Mouse (Mus musculus): Measurements from ENCODE around the gene Tnfsf13.
A peak's percentile ranks its signal among the peaks of the same experiment; 100 is the strongest.
"Not testable (repeated sequence)": the region's sequence is repeated elsewhere in the genome, so short reads cannot be mapped to it uniquely, and the experiment has no call there.

Gene Tnfsf13

DNA sequence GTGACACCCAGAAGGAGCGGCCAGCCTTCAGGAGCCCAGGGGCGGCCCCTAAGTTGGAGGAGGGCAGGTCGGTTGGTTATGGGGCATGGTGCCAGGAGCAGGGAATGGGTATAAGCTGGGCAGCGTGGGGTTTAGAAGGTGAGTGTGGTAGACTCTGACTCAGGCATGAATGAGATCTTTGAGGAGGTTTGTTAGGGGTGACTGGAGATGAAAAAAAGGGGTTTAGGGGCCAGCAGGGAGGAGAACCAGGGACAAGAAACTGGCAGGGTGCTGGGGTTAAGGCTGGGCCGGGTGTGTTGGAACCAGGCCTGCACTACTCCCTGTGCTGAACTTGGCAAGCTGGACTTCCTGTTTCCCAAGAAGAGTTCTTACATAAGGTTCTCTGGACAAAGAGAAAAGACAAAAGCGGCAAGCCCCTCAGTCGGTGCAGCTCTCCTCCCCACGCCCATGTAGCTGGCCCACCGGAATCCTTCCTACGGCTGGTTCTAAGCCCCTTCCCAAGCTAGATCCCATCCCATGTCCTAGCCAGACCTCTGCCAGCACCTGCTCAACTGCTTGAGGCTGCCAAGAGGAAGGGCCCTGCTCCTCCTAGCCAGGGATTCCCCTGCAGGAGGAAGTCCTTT lies at the start of gene Tnfsf13:
Gene Tnfsf13, minus strand, starts transcription at position 259 of the 623 bp plus-strand sequence.
- DNase-seq, result peak; percentile 82 to 89

DNA sequence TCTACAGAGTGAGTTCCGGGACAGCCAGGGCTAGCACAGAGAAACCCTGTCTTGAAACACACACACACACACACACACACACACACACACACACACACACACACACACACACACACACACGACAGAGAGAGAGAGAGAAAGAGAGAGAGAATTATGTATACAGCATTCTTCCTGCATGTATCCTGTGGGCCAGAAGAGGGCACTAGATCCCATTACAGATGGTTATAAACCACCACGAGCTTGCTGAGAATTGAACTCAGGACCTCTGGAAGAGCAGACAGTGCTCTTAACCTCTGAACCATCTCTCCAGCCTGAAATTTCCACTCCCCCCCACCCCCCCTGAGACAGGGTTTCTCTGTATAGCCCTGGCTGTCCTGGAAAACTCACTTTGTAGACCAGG lies 45.8 kb upstream of the Tnfsf13 start:
- not testable (repeated sequence) for DNase-seq

DNA sequence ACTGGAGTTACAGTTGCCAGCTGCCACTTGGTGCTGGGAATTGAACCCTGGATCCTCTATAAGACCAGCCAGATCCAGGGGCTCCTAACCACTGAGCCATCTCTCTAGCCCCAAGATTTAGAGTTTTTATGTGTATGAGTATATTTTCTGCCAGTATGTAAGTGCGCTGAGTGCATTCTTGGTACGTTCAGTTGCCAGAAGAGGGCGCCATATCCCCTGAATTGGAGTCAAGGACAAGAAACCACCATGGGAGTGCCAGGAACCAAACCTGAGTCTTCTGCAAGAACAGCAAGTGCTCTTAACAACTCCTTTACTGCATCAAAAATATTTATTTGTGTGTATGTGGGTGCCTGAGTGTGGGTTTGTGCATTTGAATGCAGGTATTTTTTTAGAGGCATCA lies 43.5 kb upstream of the Tnfsf13 start:
- DNase-seq, result peak in 1 of 2 experiments; percentile 72

DNA sequence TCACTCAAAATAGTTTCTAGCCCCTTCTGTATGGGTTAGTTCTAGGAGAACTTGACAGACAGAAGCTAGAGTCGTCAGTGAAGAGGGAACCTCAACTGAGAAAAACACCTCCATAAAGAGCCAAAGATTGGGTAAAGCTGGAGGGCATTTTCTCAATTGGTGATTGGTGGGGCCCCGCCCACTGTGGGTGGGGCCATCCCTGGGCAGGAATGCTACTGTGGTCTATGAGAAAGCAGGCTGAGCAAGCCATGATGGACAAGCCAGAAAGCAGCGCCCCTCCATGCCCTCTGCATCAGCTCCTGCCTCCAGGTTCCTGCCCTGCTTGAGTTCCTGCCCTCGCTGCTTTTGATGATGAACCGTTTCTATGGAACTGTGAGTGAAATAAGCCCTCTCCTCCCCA lies 40.4 kb upstream of the Tnfsf13 start:
- no peak for DNase-seq

GRCm38 (mm10) chr11:69723074-69723473 lies 37.5 kb upstream of the Tnfsf13 start:
- DNase-seq, result no peak

DNA sequence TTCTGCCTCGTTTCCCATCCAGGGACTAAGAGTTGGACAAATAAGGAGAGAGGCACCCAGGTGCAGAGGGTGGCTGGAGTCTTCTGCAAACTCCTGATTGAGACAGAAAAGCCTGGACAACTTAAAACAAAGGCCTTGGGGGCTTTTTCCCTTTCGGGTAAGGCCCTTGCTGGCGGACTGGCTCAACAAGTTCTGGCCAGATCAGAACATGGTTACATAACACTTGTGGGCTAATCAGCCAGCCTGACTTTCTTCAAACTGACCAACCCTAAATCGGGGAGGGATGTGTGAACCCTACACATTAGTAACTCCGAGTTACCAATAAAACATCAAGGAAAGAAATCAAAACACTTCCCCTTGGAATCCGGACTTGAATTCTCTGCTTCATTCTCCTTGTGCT lies 35.3 kb upstream of the Tnfsf13 start:
- no peak for DNase-seq

- DNase-seq, result no peak
Observed at GRCm38 (mm10) chr11:69719423-69719822, 33.8 kb upstream of the Tnfsf13 start.

GRCm38 (mm10) chr11:69718661-69719060 lies 33.1 kb upstream of the Tnfsf13 start:
- no peak for DNase-seq

DNA sequence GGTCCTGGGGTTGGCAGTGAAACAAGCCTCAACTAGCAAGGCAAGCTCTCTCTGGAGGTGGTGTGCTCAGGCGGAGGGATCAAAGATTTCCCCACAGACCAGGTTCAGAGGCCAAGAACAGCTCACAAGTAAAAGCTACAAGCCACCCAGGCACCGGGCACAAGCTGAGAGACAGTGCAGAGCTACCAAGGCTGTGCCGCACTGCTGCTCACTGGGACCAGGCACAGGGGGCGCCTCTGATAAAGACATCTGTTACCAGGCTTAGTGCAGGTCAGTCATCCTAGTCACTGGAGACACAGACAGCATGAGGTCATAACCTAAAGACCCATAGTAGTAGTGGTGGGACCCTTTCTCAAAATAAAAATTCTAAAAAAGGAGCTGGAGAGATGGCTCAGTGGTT lies 31.4 kb upstream of the Tnfsf13 start:
- DNase-seq, result no peak

- DNase-seq, result peak in 1 of 2 experiments; percentile 27
Observed at GRCm38 (mm10) chr11:69715929-69716328, 30.3 kb upstream of the Tnfsf13 start.

GRCm38 (mm10) chr11:69715482-69715881 lies 29.9 kb upstream of the Tnfsf13 start:
- DNase-seq, result peak; percentile 30 to 60

DNA sequence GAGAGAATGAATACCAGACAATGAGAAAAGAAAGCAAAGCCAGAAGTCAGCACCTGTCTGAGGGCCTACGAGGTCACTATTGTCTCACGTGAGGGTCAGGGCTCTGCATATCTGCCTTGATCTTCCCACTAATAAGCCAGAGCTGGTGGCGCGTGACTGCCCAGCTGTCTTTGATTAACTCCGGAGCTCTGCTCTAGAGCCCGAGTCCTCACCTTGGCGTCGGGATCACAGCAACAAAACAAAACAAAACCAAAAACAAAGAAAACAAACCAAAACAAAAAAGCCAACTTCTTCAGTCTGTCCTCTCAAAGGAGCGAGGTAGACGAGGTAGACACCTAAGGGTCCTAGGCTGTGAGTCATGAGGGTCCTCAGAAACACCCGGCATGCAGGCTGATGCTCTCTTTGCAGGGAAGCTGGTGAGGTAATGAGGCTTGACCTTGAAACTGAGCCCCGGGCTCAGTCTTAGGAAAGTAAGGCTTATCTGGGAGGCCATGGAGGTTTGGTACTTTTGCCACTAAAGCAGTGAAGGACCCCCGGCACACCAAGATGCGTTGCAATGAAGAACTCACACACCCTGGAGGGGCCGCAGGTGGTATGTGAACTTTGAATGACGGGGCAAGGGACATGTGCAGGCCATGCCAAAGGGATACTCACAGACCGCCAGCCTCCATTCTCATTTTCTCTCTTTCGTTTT lies 29.2 kb upstream of the Tnfsf13 start:
- no peak for DNase-seq

GRCm38 (mm10) chr11:69712954-69713672 lies 27.5 kb upstream of the Tnfsf13 start:
- no peak for DNase-seq

DNA sequence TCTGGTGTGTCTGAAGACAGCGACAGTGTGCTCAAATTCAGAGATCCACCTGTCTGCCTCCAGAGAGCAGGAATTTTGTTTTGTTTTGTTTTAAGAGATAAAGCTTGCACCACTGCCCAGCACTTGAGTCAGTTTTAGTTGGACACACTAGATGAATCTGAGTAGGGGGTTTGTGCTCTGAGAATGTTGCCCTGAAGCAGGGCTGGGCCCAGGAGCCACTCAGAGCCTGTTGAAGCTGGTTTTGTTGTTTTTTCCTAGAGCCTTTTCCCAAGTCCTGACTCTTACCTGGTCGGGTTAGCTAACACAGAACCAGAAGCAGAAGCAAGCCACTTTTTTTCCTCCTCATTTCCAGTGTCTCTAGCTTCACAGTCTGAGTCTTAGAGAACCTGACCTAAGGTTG lies 25.5 kb upstream of the Tnfsf13 start:
- no peak for DNase-seq

DNA sequence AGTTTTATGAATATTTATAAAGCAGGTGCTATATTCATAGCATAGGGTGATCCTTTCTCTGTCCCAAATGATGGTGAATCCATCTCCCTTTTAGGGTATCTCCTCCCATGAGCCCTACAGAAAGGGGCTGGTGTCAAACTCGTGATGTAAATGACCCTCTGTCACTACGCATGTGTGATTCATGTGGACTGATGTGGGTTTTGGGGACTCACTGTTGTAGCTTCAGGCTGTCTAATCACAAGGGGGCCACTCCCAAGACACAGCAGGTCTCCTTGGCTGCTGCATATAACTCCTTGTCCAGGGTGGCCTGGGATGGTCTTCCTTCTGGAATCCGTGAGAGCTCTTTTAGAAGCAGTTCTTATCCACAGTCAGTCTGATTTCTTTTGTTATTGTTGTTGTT lies 24.9 kb upstream of the Tnfsf13 start:
- no peak for DNase-seq

DNA sequence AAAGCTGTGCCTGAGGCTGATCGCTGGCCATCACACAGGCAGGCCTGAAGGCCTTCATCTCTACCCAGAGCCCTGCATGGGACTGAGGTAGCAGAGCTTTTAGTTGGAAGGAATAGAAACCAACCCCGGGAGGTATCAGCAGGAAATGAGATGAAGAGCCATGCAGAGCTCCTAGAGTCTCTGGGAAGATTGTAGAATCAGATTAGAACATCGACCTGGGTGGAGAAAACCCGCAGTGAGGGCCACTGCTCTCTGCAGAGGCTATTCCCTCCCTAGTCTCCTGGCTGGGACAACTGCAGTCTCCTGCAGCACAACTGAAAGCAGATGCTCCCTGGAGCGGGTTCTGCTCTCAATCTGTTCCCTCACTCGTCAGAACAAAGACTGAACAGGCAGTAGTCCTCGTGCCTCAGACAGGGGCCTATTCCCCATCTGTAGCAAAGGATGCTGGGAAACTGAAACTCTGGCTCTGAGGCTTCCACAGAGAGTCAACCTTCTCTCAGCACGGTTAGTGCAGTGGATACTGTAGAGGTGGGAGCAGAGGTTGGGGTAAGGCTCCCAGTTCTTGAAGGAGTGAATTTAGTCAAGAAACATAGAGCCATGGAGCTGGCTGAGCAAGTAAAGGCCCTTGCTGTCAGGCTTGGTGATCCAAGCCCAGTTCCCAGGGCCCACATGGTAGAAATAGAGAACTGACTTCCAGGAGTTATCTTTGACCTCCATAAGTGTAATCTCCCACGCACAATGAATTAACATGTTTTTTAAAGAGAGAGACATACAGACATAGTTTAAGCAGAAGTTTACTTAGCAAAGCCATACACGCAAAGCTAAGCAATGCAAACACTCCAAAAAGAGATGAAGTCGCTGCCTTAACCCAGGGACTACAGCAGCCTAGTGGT lies 24.2 kb upstream of the Tnfsf13 start:
- no peak for DNase-seq

DNA sequence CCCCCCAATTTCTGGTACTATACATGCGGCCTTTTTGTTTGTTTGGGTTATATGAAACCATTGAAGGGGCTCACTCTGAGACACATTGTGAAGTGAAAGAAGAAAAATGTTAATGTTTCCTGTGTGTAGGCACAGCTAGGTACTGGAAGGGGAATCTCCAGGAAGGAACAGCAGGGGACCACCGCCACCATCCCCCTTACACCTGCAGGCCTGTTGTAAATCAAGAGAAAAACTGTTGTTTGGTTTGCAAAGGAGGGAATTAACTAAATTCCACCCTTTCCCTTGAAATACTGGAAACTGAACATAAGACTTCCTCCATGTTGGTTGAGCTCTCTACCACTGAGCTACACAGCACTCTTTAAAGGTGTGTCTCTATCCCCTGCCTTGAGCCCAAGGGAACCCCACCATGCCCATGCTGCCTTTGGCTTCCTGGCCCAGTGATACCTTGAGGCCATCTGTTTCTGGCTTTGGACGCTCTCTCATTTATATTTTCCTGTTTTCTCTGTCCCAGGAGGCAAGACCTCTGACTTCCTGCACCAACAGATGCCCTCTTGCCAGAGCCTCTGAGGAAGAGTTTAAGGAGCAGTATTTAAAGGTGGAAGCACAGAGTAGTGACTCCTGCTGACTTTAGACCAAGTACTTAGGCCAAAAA lies 23.2 kb upstream of the Tnfsf13 start:
- no peak for DNase-seq

- DNase-seq, result no peak
Observed at GRCm38 (mm10) chr11:69707873-69708381, 22.3 kb upstream of the Tnfsf13 start.

DNA sequence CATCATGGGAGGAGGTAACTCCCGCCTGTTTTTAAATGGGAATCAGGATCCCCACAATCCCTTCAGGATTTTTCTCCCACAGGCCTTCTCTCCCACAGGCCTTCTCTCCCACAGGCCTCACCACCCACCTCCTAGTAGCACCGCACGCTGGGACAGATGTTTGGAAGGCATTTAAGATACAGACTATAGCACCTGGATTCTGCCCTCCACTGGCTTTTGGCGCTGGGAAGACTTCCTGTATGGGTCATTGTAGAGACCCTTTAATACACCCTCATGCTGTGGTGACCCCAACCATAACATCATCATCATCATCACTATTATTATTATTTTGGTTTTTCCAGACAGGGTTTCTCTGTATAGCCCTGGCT lies 21.9 kb upstream of the Tnfsf13 start:
- no peak for DNase-seq

GRCm38 (mm10) chr11:69706775-69707479 lies 21.3 kb upstream of the Tnfsf13 start:
- peak in 1 of 2 experiments; percentile 41 for DNase-seq

- no peak for DNase-seq
Observed at GRCm38 (mm10) chr11:69704613-69705010, 19.0 kb upstream of the Tnfsf13 start.

Measured in lung, postnatal 4 days (tissue).